Mouse (Mus musculus): ENCODE results near the gene Disc1.

Disc1 gene

DNA sequence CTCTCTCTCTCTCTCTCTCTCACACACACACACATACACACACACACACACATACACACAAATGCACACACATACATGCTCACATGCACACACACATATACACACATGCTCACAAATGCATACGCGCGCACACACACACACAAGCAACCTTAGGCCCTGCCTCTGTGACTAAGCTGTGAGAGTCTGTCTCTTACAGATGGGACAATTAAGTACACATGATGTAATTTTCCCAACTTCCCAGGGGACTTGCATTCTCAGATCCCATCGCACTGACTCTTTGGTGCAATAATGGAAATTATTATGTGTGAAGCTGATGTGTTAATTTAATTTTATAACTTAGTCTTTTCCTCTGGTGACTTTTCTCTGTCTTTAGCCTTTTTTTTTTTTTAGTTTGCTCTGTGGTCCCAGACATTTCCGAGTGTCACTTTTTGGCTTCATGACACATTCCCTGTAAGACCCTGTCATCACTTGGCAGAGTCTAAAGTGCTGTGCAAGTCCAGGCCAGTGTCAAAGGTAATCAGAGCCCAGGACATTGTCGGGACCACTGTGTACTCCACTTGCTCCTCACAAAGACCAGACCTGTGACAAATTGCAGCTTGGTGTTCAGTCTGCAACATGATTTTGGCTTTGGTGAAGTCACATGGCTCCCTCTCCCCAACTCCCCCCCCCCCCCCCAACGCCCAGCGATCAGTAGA, 205.0 kb downstream of the Disc1 start:
- DNase-seq (ENCODE audit: extremely low read depth, low read depth) = no peak

DNA sequence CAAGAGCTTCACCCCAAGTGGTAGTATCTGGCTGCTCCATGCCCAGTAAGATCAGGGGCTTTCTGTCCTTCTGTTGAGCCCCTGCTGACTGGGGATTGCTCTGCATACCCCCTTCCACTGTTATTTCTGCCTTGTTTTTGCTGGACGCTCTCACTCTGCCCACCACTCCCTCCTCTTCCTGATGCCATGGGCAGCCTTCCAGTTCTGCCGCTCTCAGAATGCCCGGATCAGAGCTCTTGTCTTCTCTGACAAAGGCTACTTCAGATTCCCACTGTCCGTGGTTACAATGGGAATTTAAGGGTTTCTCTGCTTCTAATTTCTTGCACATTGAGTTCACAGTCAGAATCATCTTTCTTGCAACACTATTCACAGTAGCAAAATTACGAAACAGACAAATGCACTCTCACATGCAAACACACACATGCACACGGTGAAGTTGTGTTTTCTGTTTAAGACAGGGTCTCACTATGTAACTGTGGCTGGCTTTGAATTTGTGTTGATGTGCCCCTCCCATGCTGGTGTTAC, 214.2 kb downstream of the Disc1 start:
- DNase-seq (ENCODE audit: extremely low read depth, low read depth) = no peak

DNA sequence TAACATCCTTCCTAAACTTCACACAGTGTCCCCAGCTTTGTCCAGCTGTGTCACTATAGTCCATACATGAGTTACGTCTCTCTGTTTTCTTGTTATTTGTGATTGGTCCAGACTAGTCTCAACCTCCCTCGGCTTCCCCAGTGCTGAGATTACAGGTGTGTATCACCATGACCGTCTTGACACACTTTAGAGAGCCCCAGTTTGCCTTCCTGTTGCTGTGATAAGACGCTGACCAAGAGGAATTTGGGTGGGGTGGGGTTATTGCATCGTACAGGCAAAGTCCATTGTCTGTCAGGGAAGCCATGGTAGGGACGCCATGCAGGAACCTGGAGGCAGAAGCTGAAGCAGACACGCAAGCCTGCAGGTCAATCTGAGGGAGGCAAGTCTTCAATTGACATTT, 216.3 kb downstream of the Disc1 start:
- DNase-seq (ENCODE audit: extremely low read depth, low read depth) = no peak

DNA sequence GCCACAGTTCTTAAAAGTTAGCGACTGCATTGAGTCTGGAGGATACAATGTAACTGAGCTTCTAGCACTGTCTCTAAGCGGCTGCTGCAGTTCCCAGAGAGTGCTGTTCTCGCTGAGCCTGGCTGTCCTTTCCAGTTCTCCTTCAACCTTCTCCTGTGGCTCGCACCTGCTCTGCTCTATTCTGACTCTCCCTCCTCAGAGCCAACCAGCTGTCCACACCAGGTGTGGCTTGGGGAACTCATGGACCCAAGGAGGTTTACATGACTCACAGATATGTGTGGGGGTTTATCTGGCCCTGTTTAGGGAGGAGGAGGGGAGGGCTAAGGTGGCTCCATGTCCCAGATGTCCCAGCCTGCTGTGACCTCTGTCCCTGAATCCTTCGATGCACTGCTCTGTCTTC, 217.4 kb downstream of the Disc1 start:
- no peak for DNase-seq (ENCODE audit: extremely low read depth, low read depth)

DNA sequence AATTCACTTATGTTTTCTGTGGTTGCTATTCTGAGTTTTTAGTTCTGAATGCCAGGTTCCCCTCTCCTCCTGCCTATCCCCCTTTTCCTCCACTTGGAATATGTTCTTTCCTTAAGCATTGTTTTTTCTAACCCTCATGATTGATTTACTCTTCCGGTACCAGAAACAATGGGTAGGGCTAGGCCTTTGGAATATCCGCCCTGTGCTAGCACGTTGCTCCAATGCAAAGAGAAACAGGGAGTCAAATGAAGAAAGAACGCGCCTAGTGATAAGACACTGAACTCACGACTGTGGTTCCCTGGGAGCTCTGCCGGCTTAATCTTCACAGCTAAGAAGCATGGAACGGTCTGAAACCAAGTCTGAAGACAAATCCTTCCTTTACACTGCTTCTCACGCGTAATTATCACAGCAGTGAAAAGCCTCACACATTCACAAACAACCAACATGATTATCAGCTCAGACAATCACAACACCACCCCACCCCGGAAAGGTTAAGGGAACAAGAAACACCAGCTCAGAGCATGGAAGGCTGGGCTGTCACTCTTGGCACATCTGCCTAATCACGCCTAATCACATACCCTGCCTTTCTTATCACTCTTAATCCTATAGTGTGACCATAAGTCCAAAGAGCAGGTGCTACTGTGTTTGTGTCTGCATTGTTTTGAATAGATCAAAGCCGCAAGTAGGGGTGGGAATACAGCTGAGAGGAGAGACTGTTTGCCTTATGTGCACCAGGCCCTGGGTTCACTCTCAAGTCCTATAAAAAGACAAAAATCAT, 218.3 kb downstream of the Disc1 start:
- DNase-seq (ENCODE audit: extremely low read depth, low read depth) = no peak

DNA sequence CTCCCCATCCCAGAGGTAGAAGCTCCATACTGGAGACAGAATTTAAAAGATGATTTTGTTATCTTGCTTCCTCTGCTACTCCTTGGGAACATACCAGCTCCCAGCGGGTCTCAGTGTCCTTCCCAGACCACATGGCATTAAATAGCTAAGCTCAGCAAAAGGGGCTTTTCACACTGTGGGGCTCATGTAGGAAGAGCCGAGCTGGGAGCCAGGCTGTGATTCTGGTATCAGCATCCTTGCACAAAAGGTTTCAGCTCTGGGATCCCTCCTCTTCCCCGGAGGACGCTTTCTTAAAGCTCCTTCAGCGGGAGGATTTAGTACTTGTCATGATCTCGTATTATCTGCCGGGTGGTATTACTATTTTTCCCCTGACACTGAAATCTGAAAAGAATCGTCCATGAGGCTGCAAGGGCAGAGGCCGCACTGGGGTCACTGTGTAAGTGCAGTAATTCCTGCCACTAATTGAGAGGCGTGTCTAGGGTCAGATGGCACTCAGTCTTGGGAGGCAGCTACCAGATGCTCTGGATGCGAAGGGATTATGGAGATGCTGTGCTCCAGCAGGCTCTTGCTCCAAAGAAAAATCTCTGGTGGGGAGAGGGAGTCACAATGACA, 223.2 kb downstream of the Disc1 start:
- no peak for DNase-seq (ENCODE audit: extremely low read depth, low read depth)

DNA sequence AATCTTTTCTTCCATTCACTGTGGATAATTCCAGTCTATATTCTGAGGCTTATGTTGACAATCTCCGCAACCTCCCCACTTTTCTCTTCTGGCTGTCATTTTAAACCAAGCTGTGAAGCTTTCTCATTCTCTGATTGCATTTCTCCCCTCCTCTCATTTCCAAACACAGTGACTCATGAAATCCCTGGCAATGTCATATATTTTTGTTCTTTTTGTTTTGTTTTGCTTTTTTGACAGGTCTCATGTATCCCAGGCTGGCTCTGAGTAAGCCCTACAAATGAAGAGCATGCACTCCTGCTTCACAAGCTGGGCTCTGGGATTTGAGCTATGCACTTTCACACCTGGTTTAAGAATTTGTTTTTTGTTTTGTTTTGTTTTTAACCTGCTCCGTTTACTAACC, 225.2 kb downstream of the Disc1 start:
- no peak for DNase-seq (ENCODE audit: extremely low read depth, low read depth)

DNA sequence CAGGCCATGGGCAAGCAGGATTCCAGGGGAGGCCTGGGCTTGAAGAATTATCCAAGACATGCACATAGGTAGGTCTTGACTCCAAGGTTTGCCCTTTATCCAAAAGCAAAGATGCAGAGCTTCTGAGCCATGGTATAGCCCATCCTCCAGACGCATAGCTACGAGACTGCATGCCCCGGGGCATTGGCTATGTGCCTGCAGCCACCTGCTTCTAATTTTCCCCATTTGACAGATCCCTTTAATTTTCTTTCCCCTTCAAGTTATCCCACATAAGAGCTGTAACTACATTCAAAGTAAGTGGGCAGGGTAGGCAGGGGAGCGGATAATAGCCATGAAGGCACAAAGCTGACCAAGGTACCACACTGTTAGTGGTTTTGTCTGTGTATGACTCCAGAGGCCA, 225.9 kb downstream of the Disc1 start:
- no peak for DNase-seq (ENCODE audit: extremely low read depth, low read depth)

DNA sequence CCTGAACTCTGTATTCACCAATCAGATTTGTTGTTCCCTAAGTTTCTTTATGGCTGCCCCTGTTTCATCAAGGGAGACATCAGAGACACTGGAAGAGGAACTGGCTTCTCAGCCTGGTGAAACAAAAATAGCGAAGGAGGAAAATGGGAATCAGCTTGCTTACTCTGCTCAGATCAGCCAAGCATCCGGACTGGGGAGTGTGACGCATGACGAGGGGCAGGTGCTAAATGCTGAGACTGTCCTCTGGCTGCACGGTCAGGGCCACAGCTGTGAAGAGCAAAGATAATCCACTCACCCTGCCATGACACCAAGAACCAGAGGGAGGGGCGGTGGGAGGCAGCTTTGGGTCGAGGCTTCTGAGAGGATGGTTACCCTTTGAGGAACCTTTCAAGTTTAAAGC, 228.5 kb downstream of the Disc1 start:
- no peak for DNase-seq (ENCODE audit: extremely low read depth, low read depth)

DNA sequence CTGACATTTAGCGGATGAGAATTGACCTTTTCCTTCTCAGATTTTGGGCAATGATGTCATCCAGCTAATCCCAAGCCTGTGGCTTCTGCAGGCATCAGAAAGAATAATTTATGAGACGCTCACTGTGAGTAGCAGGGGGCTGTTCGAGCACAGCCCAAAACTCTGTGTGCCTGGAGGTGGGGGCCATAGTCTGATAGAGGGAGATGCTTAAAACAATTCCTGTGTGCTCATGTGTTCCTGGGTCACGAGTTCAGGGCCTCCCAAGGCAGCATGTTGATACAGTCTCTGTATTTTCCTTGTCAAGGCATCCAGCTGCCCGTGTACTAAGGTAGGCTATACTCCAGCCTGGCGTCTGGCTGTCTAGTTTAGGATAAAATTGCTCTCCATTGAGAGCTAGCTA, 229.5 kb downstream of the Disc1 start:
- no peak for DNase-seq (ENCODE audit: extremely low read depth, low read depth)

DNA sequence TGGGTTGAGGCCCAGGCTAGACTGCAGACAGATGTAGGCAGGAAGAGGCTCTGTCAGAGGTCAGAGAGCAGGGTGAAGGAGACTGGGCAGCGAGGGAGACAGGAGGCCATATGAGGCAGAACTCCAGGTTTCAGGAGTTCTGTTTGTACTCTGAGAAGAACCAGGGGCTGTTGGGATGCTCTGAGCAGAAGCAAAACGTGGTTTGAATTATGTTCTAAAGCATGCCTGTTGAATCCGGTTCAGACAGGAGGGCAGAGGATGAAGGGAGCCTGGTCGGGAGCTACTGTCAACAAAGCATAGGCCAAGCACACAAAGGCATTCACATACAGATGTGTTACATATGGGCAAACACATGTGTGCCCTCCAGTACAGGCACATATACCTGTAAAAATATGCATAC, 230.9 kb downstream of the Disc1 start:
- no peak for DNase-seq (ENCODE audit: extremely low read depth, low read depth)

DNA sequence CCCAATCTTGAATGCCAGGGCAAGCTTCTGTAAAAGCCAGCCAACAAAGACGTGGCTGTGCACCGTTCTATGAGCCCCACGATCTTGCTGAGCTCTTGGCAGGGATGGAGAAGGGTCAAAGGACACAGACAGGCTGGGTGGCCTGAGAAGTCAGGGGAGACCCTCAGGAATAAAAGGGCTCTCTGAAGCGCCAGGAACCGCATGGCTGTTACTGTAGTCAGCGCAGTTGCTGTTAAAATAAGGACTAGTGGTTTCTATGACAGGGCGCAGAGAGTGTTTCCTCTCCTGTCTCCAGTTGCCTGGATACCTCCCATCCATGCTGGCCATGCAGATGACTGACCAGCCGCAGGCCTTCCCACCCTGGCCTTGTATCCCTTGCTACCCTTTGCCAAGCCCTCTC, 231.4 kb downstream of the Disc1 start:
- no peak for DNase-seq (ENCODE audit: extremely low read depth, low read depth)

DNA sequence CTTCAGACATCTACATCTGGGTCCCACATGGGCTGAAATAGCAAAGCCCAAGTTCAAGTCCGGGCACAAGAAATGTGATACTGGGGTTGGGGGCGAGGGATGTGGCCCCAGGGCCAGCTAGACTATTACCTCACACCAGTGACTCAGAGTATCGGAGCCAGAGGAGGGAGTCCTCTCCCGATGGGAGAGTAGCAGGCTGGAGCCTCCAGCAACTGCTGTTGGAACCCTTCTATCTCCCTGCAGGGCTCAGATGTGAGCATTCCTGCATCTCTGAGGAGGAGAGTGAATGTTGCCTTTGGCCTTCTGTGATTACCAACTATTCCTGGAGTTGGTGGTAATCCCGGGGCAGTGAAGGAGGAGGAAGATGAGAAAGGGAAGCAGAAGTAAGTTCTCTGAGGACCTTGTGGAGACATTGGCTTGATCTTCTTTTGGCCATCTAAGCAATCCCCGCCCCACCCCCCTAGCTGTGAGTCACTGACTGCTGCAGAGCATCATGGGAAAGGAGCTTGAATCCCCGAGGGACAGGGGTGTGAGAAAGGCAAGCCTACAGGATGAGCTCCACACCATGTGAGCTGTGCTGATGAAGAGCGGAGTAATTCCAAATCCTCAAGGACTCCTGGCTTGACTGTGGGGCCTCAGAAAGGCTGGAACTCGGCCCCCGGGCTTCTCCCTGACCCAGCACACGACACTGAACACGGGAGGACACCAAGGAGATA, 232.1 kb downstream of the Disc1 start:
- no peak for DNase-seq (ENCODE audit: extremely low read depth, low read depth)

DNA sequence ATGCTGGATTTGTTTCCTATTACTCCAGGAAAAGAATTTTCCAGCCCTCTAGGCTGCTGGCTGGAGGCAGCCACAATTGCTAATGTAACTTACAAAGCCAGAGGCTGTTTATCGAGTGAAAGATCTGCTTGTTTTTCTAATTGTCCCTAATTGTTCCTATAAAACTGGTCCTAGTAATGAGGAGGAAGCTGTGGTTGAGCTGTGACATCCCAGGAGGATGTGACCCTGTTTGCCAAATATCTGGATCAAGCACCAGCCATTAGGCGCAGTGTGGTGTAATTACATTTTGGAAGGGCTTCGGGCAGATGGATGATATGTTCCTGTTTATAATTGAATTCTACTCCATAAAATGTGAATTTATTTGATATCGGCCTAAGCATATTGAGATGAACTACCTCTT, 233.3 kb downstream of the Disc1 start:
- DNase-seq (ENCODE audit: extremely low read depth, low read depth) = no peak

DNA sequence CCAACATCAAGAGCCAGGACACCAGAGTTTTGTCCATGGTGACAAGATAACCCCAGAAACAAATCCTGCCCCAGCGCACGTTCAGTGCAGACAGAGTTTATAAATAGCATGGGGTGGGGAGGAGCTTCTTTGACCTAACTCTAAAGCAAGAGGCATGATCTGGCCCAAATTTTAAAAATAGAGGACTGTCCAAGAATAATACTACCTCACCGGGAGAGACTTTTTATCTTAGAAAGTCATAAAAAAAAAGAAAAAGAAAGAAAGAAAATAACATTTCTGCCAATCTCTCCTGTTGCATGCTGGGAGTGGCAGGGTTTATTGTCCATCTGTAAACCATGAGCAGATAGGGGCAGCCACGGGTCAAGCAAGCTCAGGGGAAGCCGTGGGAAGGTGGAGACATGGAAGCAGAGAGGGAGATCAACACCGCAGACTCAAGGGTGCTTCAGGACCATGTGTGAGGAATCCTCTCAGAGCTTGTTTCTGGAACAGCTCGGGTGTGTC, 233.9 kb downstream of the Disc1 start:
- DNase-seq (ENCODE audit: extremely low read depth, low read depth) = no peak

DNA sequence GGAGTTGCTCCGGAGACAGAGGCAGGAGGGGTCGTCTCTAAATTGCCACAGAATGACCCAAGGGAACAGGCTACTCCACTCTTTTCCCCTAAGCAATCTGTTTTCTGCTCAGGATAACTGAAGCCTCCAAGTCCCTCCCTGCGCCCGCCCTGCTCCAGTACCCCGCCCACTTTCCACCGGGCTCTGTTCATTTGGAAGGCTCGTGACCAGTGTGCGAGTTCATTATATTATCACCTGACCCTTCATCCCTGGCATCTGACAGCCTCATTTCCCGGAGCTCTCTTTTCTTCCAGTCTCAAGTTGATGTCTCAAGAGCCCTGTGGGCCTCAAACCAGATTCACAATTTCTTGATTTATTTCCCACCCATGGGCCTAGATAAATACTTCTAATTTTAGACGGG, 237.5 kb downstream of the Disc1 start:
- DNase-seq (ENCODE audit: extremely low read depth, low read depth) = no peak

DNA sequence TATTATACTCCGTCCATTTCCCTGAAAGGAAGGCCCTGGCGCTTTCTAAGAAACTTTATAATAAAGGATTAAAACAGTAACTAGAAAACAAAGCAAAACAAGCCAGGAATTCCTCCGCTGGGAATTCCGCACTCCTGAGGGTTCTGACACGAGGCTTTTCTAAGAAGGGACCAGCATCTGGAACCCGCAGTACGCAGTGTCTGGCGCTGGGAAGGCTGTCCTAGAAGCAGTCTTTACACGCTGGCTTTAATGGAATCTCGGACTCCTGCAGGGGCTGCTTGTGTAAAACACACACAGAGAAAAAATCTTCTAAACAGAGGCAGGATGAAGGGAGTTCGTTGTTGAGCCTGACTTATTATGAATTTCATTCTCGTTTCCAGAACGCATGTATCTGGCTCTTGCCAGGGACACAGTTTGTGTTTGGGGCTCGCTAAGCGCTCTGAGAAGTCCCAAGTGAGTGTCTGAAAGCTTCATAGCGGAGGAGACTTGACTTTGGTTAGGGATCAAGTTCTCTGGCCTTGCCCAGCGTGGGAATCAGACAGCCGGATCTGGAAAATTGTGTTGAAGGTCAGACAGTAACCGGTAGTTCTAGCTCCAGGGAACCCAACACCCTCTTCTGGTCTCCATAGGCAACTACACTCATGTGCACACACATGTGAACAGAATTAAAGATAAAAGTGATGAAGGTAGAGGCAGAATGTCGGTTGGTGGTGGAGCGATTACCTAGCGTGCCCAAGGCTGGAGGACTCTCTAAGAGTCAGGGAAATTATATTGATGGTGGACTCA, 238.1 kb downstream of the Disc1 start:
- no peak for DNase-seq (ENCODE audit: extremely low read depth, low read depth)

DNA sequence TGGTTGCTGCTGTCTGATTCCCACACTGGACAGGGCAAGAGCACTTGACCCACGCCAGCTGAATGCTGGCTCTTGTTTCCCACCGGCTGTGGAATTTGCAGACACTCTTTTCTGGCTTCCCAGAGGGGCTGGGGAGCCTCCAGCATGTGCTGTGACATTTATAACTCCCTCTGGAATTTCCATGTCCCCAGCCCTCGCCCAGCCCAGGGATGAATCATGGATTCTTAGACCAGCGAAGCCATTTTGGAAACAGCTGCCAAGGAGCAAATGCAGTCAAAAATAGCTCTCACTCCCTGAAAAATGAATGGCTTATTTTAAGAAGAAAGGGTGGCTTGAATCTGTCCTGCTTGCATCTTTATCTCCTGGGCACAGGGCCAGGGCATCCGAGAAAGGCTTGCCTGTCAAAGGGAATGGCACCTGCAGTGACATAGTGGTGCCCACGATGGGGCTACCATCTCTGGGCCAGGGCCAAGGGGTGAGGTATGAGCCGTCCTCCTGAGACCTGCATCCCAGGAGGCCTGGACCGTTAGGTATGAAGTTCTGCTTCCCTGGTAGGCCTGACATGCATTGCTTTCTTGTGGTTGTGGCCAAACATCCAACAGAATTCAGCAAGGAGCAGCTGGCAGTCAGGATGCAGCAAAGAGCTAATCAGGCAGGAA, 239.1 kb downstream of the Disc1 start:
- no peak for DNase-seq (ENCODE audit: extremely low read depth, low read depth)

DNA sequence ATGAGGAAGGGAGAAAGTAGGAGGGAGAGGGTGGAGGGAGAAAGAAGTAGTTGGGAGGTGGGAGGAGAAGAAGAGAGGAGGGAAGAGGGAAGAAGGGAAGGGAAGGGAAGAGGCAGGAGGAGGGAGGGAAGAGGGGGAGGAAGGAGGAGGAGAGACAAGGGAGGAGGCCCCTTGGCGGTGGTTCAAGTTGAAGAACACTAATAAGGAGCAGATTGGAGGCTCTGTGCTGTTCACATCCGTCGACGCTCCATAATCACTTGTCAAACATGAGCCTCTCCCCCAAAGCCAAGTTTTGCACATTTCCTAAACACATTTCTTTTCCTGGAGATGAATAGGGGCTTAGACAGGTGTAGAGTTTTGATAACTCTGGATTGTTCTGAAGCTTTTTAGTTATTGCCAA, 245.3 kb downstream of the Disc1 start:
- DNase-seq (ENCODE audit: extremely low read depth, low read depth) = no peak

DNA sequence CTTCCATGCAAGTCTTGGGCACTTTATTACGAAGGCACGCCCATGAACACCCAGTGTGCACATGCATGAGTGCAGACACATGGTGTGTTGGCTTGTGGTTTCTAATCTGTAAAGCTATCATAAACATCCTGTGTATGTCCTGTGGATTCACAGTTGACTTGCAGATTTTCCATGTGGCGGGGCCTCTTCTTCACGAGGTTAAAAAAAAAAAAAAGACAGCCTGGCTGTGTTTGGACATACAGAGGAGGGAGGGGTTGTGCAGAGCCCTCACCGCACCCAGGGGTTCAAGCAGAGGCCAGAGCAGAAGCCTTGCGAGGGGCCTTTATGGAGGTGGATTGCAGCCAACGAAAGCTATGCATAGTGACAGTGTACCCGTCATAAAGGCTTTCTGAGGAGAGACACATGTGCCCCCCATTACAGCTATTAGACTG, 248.0 kb downstream of the Disc1 start:
- no peak for DNase-seq (ENCODE audit: extremely low read depth, low read depth)
